Mouse (Mus musculus) E14TG2a.4 (cell line): ENCODE results near the gene Acsm5.

Experiments
- CTCF ChIP-seq: conservative IDR thresholded peaks from 2 replicates; pipeline ENCODE4 v1.5.1; 2014; ENCODE audit warnings: low read length
- NANOG ChIP-seq: IDR thresholded peaks from 2 replicates; pipeline ENCODE4 v1.6.1; 2014; ENCODE audit warnings: borderline replicate concordance, low read length, mixed read lengths

DNA sequence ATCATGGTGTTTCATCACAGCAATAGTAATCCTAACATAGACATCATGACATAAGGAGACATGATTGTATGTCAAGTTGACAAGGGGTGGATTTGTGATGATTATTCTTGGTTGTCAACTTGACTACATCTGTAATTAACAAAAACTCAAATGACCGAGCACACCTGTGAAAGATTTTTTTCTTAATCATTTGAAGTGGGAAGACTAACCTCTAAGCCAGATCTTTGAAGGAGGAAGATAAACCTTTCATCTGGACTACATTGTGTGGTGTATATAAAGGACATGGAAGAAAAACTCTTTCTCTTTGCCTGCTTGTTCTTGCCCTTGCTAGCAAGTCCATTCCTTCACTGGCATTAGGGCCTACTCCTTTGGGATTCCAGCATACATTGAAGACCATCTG is 34.8 kb downstream of the Acsm5 start, which contains the start of gene Acsm2:
- no peak for TF ChIP-seq CTCF
- no peak for TF ChIP-seq NANOG
